Mouse (Mus musculus): Measurements from ENCODE around the gene Alox5ap.
A peak's percentile ranks its signal among the peaks of the same experiment; 100 is the strongest.

Alox5ap gene

GRCm38 (mm10) chr5:149261449-149261848, 3.1 kb upstream of the Alox5ap start:
- no peak for DNase-seq

GRCm38 (mm10) chr5:149261866-149262265, 2.7 kb upstream of the Alox5ap start:
- DNase-seq, result no peak

- DNase-seq, result no peak
Observed at GRCm38 (mm10) chr5:149264878-149265279, 312 bp downstream of the Alox5ap start.

GRCm38 (mm10) chr5:149266761-149267221, 2.2 kb downstream of the Alox5ap start:
- DNase-seq, result no peak

GRCm38 (mm10) chr5:149267493-149267892, 2.9 kb downstream of the Alox5ap start:
- no peak for DNase-seq

- DNase-seq, result no peak
Observed at GRCm38 (mm10) chr5:149271291-149271690, 6.7 kb downstream of the Alox5ap start.

- DNase-seq, result no peak
Observed at GRCm38 (mm10) chr5:149272535-149272934, 8.0 kb downstream of the Alox5ap start.

- DNase-seq, result no peak
Observed at GRCm38 (mm10) chr5:149274390-149275104, 10.0 kb downstream of the Alox5ap start.

- no peak for DNase-seq
Observed at GRCm38 (mm10) chr5:149275105-149275494, 10.5 kb downstream of the Alox5ap start.

GRCm38 (mm10) chr5:149277529-149277928, 13.0 kb downstream of the Alox5ap start:
- DNase-seq, result no peak

GRCm38 (mm10) chr5:149279273-149279844, 14.8 kb downstream of the Alox5ap start:
- peak; percentile 44 for DNase-seq

GRCm38 (mm10) chr5:149283009-149283408, 18.4 kb downstream of the Alox5ap start:
- DNase-seq, result no peak

GRCm38 (mm10) chr5:149283821-149284220, 19.3 kb downstream of the Alox5ap start:
- DNase-seq, result no peak

GRCm38 (mm10) chr5:149286021-149286420, 21.5 kb downstream of the Alox5ap start:
- DNase-seq, result no peak

- no peak for DNase-seq
Observed at GRCm38 (mm10) chr5:149287148-149288038, 22.8 kb downstream of the Alox5ap start.

GRCm38 (mm10) chr5:149291266-149291665, 26.7 kb downstream of the Alox5ap start:
- no peak for DNase-seq

- DNase-seq, result no peak
Observed at GRCm38 (mm10) chr5:149293071-149293470, 28.5 kb downstream of the Alox5ap start.

- DNase-seq, result no peak
Observed at GRCm38 (mm10) chr5:149296808-149297207, 32.2 kb downstream of the Alox5ap start.

GRCm38 (mm10) chr5:149297464-149297863, 32.9 kb downstream of the Alox5ap start:
- DNase-seq, result no peak

- DNase-seq, result no peak
Observed at GRCm38 (mm10) chr5:149298234-149298633, 33.7 kb downstream of the Alox5ap start.

- peak; percentile 48 for DNase-seq
Observed at GRCm38 (mm10) chr5:149312884-149313652, 48.5 kb downstream of the Alox5ap start.

GRCm38 (mm10) chr5:149314514-149315081, 50.0 kb downstream of the Alox5ap start:
- no peak for DNase-seq
